Comparison of ENCODE assay signal across 25 mouse cellular contexts in genomic region chr10:110330030-110330429, GRCm38 (mm10).
DNase-seq lines count a peak whose midpoint lies in the region; ATAC-seq lines count a peak whose summit lies in the region.
"Had no signal": no experiment of that assay in that cellular context is flagged by ENCODE, and none has a peak within 500 bp of the region (broad histone marks: within the 10 kb centered on the region; RNA-seq: fewer than 3 reads in every experiment).

No protein-coding gene starts in this region.

- H3K4me2 ChIP-seq in hindbrain, embryonic 13.5 days = no peak overlapping the region
- H3K4me2 ChIP-seq in limb, embryonic 13.5 days (replicated peaks) = no peak overlapping the region
- no peak overlapping the region for H3K4me2 ChIP-seq in lung, embryonic 16.5 days (ENCODE audit: low read depth, low read length)
- H3K4me2 ChIP-seq: embryonic facial prominence, embryonic 12.5 days; embryonic facial prominence, embryonic 15.5 days; heart, embryonic 13.5 days; hindbrain, embryonic 15.5 days had no signal

- 0 out of 2 replicates have a peak, but pooled peaks cover 6% of the 10 kb centered on the region for H3K4me1 ChIP-seq in hindbrain, embryonic 13.5 days (replicated peaks)
- no peaks in the 10 kb centered on the region for H3K4me1 ChIP-seq in hindbrain, embryonic 10.5 days (replicated peaks)
- H3K4me1 ChIP-seq in limb, embryonic 13.5 days = peaks cover 11% of the 10 kb centered on the region
- H3K4me1 ChIP-seq in limb, embryonic 10.5 days = no peaks in the 10 kb centered on the region
- peaks cover 8% of the 10 kb centered on the region for H3K4me1 ChIP-seq in lung, embryonic 16.5 days (replicated peaks; ENCODE audit: control insufficient read depth, insufficient read depth, low read length)
- H3K4me1 ChIP-seq: embryonic facial prominence, embryonic 12.5 days; embryonic facial prominence, embryonic 15.5 days; heart, embryonic 10.5 days had no signal

- no peak overlapping the region for H3K9ac ChIP-seq in hindbrain, embryonic 13.5 days
- no peak overlapping the region for H3K9ac ChIP-seq in limb, embryonic 13.5 days
- H3K9ac ChIP-seq in lung, embryonic 16.5 days (ENCODE audit: low read length) = no peak overlapping the region
- H3K9ac ChIP-seq: embryonic facial prominence, embryonic 12.5 days; embryonic facial prominence, embryonic 15.5 days; forebrain, postnatal 0 days; heart, embryonic 13.5 days; hindbrain, embryonic 15.5 days had no signal

- no peak overlapping the region for H3K4me3 ChIP-seq in hindbrain, embryonic 13.5 days
- no peak overlapping the region for H3K4me3 ChIP-seq in hindbrain, embryonic 10.5 days
- H3K4me3 ChIP-seq in limb, embryonic 13.5 days = no peak overlapping the region
- no peak overlapping the region for H3K4me3 ChIP-seq in limb, embryonic 10.5 days
- H3K4me3 ChIP-seq in lung, embryonic 16.5 days (ENCODE audit: low read length) = no peak overlapping the region
- H3K4me3 ChIP-seq: embryonic facial prominence, embryonic 12.5 days; embryonic facial prominence, embryonic 15.5 days; heart, adult 2 months; heart, embryonic 10.5 days; heart, embryonic 13.5 days; hindbrain, embryonic 15.5 days had no signal

- no peak for ATAC-seq in hindbrain, embryonic 13.5 days (ENCODE audit: low FRiP score)
- ATAC-seq in limb, embryonic 13.5 days (ENCODE audit: low FRiP score, low read depth) = 0 out of 2 replicates have a peak, but pooled peaks have one; percentile 30
- ATAC-seq in lung, embryonic 16.5 days (ENCODE audit: low read depth) = peak; percentile 47; the same call in 1 of the 2 replicates
- ATAC-seq: CD4-positive, CD25-positive, alpha-beta regulatory T cell, adult 4 months; forebrain, embryonic 14.5 days; forebrain, postnatal 0 days had no signal

- H3K9me3 ChIP-seq in hindbrain, embryonic 13.5 days = no peaks in the 10 kb centered on the region
- H3K9me3 ChIP-seq in hindbrain, embryonic 10.5 days = no peaks in the 10 kb centered on the region
- H3K9me3 ChIP-seq in limb, embryonic 13.5 days = no peaks in the 10 kb centered on the region
- no peaks in the 10 kb centered on the region for H3K9me3 ChIP-seq in limb, embryonic 10.5 days (replicated peaks)
- no peaks in the 10 kb centered on the region for H3K9me3 ChIP-seq in lung, embryonic 16.5 days (ENCODE audit: control insufficient read depth, low read length)
- H3K9me3 ChIP-seq: embryonic facial prominence, embryonic 12.5 days; embryonic facial prominence, embryonic 15.5 days; heart, embryonic 10.5 days; heart, embryonic 13.5 days; hindbrain, embryonic 15.5 days had no signal

- peak overlapping the region; percentile 18; the same call in 1 of the 2 replicates for H3K27ac ChIP-seq in hindbrain, embryonic 13.5 days
- no peak overlapping the region for H3K27ac ChIP-seq in hindbrain, embryonic 10.5 days
- no peak overlapping the region for H3K27ac ChIP-seq in limb, embryonic 13.5 days
- H3K27ac ChIP-seq in limb, embryonic 10.5 days = no peak overlapping the region
- H3K27ac ChIP-seq in lung, embryonic 16.5 days (ENCODE audit: low read length) = no peak overlapping the region
- H3K27ac ChIP-seq: embryonic facial prominence, embryonic 12.5 days; embryonic facial prominence, embryonic 15.5 days; heart, adult 2 months; heart, embryonic 10.5 days; hindbrain, embryonic 15.5 days had no signal

- H3K36me3 ChIP-seq in hindbrain, embryonic 13.5 days = no peaks in the 10 kb centered on the region
- no peaks in the 10 kb centered on the region for H3K36me3 ChIP-seq in hindbrain, embryonic 10.5 days
- H3K36me3 ChIP-seq in limb, embryonic 13.5 days = no peaks in the 10 kb centered on the region
- H3K36me3 ChIP-seq in limb, embryonic 10.5 days = no peaks in the 10 kb centered on the region
- no peaks in the 10 kb centered on the region for H3K36me3 ChIP-seq in lung, embryonic 16.5 days (ENCODE audit: control insufficient read depth, insufficient read depth, low read length)
- H3K36me3 ChIP-seq: embryonic facial prominence, embryonic 12.5 days; embryonic facial prominence, embryonic 15.5 days; heart, embryonic 10.5 days; heart, embryonic 13.5 days; hindbrain, embryonic 15.5 days had no signal

- WGBS in hindbrain, embryonic 13.5 days = 90% methylated on average over 5 of the region's 5 CpGs
- 91% methylated on average over 5 of the region's 5 CpGs for WGBS in hindbrain, embryonic 10.5 days
- WGBS in limb, embryonic 13.5 days = 39% methylated on average over 5 of the region's 5 CpGs
- whole genome bisulfite sequencing in limb, embryonic 10.5 days = 88% methylated on average over 5 of the region's 5 CpGs
- 26% methylated on average over 5 of the region's 5 CpGs for WGBS in lung, embryonic 16.5 days

- no peak for DNase-seq in hindbrain, embryonic 10.5 days (ENCODE audit: low spot score)
- DNase-seq in limb, embryonic 10.5 days (ENCODE audit: low spot score) = no peak
- no peak for DNase-seq in lung, postnatal 10 days
- no peak for DNase-seq in urinary bladder, postnatal 14 days (ENCODE audit: low spot score)
- DNase-seq: adrenal gland, adult 2 months; adrenal gland, postnatal 14 days; cerebellum, adult 11 months; cerebellum, adult 2 months; cerebellum, adult 9-11 months; cerebellum, postnatal 25 days; forebrain, postnatal 0 days; gastrocnemius, postnatal 10 days; gastrocnemius, postnatal 36 days; heart, adult 2 months; heart, postnatal 36 days had no signal

- H3K27me3 ChIP-seq in hindbrain, embryonic 13.5 days = no peaks in the 10 kb centered on the region
- no peaks in the 10 kb centered on the region for H3K27me3 ChIP-seq in hindbrain, embryonic 10.5 days (ENCODE audit: insufficient read depth, poor library complexity, severe bottlenecking)
- H3K27me3 ChIP-seq in limb, embryonic 13.5 days = no peaks in the 10 kb centered on the region
- H3K27me3 ChIP-seq in limb, embryonic 10.5 days (ENCODE audit: low read depth, poor library complexity, severe bottlenecking) = no peaks in the 10 kb centered on the region
- no peaks in the 10 kb centered on the region for H3K27me3 ChIP-seq in lung, embryonic 16.5 days (ENCODE audit: control insufficient read depth, insufficient read depth, low read depth, low read length)
- H3K27me3 ChIP-seq: embryonic facial prominence, embryonic 12.5 days; embryonic facial prominence, embryonic 15.5 days; heart, embryonic 13.5 days; hindbrain, embryonic 15.5 days had no signal
